Mouse (Mus musculus): Measurements from ENCODE around the gene Olfr243.

GRCm38 (mm10) chr7:103730074-103730473 is 15.6 kb downstream of the Olfr243 start, which contains the start of gene Olfr628:
- no peak for TF ChIP-seq CTCF (IDR thresholded peaks at IDR 0.05; ENCODE audit: low read depth, low read length)
- TF ChIP-seq POLR2AphosphoS5 (IDR thresholded peaks at IDR 0.05; ENCODE audit: insufficient replicate concordance, low read depth, low read length): no peak
- no peak for TF ChIP-seq TAL1 (conservative IDR thresholded peaks at IDR 0.05; ENCODE audit: low read depth, low read length)
- TF ChIP-seq GATA1 (IDR thresholded peaks at IDR 0.05; ENCODE audit: borderline replicate concordance, low read length): no peak

Data from G1E (cell line).